Mouse (Mus musculus) CD4-positive naive resting alpha-beta T cell, adult 57 days (primary cell): ENCODE results near the gene Kcnk12. TPM values are rescaled to one million over a fixed set of nuclear protein-coding genes. Genes with fewer than 3 reads are reported as not detected.

ENCODE experiments used
- total RNA-seq: library from RNA; stranded (reverse); gene quantifications from one replicate; pipeline ENCODE4 v1.2.4, GENCODE M21; 2023

Kcnk12 gene
- not detected for total RNA-seq

DNA sequence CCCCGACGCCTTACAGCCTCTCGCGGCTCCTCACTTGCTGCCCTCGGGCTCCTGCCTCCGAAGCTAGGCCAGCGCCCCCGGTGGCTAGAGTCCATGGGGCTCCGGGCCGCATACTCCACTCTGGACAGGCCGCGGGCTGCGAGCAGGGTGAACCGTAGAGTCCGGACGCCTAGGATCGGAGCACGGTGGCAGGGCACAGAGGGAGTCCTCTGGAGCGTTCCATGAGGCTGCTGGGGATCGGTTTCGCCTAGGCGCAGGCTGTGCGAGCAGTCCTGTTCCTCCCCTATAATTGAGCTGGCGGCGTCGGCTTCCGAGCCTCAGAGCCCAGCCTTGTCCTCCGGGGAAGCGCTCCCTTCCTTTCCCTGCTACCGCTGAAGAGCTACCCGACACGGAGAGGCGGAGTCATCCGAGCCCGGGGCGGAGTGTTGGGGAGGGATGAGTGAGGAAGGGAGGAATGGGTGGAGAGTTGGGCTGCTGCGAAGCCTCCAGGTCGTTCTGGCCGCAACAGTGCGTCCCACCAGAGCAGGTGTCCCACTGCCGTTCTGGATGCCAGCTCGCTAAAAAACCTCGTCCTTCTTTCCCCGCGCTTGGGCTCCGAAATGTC, at the start of gene Kcnk12:
Gene Kcnk12 (minus strand): TSS at position 307 of the 604 bp plus-strand sequence.

Other genes with a start within 250 kb of the Kcnk12 start
- 0.89 TPM for gene Epcam, start 162.0 kb downstream of the Kcnk12 start, total RNA-seq
- gene Msh2, start 125.7 kb downstream of the Kcnk12 start, total RNA-seq, result 43.7 TPM
- gene Rpl36-ps4, start 123.0 kb upstream of the Kcnk12 start, total RNA-seq, result not detected
- 23.4 TPM for gene Msh6, start 177.1 kb upstream of the Kcnk12 start, total RNA-seq